Mouse (Mus musculus): ENCODE data around the gene Ugt1a2. TPM values are rescaled to one million over a fixed set of nuclear protein-coding genes. Genes with fewer than 3 reads are reported as not detected.

Ugt1a2 gene
- polyA plus RNA-seq, 1 experiment from 2014 or later, result not detected

- no peak overlapping the region for H3K4me3 ChIP-seq (ENCODE audit: low read depth, low read length)
- H3K4me1 ChIP-seq (ENCODE audit: control insufficient read depth, insufficient read depth, low read length), result no peaks in the 10 kb centered on the region
- H3K9me3 ChIP-seq (ENCODE audit: control insufficient read depth, low read length), result peaks cover 96% of the 10 kb centered on the region
- WGBS, result 56% methylated on average over 2 of the region's 2 CpGs
- no peak overlapping the region for H3K4me2 ChIP-seq (ENCODE audit: low read depth)
- ATAC-seq (ENCODE audit: insufficient read depth, low FRiP score, low TSS enrichment) (no peak), DNase-seq (ENCODE audit: low spot score) (no peak)
- no peak overlapping the region for H3K27ac ChIP-seq (ENCODE audit: low read depth, low read length)
- no peak overlapping the region for H3K9ac ChIP-seq (ENCODE audit: low read length)
- H3K27me3 ChIP-seq (ENCODE audit: control insufficient read depth, insufficient read depth, low read length), result no peaks in the 10 kb centered on the region
- H3K36me3 ChIP-seq (ENCODE audit: control insufficient read depth, insufficient read depth, low read length), result 0 out of 2 replicates have a peak, but pooled peaks cover 2% of the 10 kb centered on the region
Measured at GRCm38 (mm10) chr1:88247660-88248059, 47.3 kb downstream of the Ugt1a2 start.

GRCm38 (mm10) chr1:88248658-88249057 is 48.3 kb downstream of the Ugt1a2 start:
- ATAC-seq (ENCODE audit: insufficient read depth, low FRiP score, low TSS enrichment), result no peak
- no peak overlapping the region for H3K4me3 ChIP-seq (ENCODE audit: low read depth, low read length)
- H3K4me1 ChIP-seq (ENCODE audit: control insufficient read depth, insufficient read depth, low read length), result no peaks in the 10 kb centered on the region
- H3K27me3 ChIP-seq (ENCODE audit: control insufficient read depth, insufficient read depth, low read length), result no peaks in the 10 kb centered on the region
- peaks cover 95% of the 10 kb centered on the region for H3K9me3 ChIP-seq (ENCODE audit: control insufficient read depth, low read length)
- H3K4me2 ChIP-seq (ENCODE audit: low read depth), result no peak overlapping the region
- H3K36me3 ChIP-seq (ENCODE audit: control insufficient read depth, insufficient read depth, low read length), result 0 out of 2 replicates have a peak, but pooled peaks cover 2% of the 10 kb centered on the region
- H3K9ac ChIP-seq (ENCODE audit: low read length), result no peak overlapping the region
- 72% methylated on average over 4 of the region's 4 CpGs for WGBS
- no peak overlapping the region for H3K27ac ChIP-seq (ENCODE audit: low read depth, low read length)
- no peak for DNase-seq (ENCODE audit: low spot score)

GRCm38 (mm10) chr1:88249596-88249995 is 49.2 kb downstream of the Ugt1a2 start:
- no peak overlapping the region for H3K27ac ChIP-seq (ENCODE audit: low read depth, low read length)
- peaks cover 96% of the 10 kb centered on the region for H3K9me3 ChIP-seq (ENCODE audit: control insufficient read depth, low read length)
- H3K4me2 ChIP-seq (ENCODE audit: low read depth), result no peak overlapping the region
- no peaks in the 10 kb centered on the region for H3K27me3 ChIP-seq (ENCODE audit: control insufficient read depth, insufficient read depth, low read length)
- H3K4me3 ChIP-seq (ENCODE audit: low read depth, low read length), result no peak overlapping the region
- DNase-seq (ENCODE audit: low spot score), result no peak
- no peak overlapping the region for H3K9ac ChIP-seq (ENCODE audit: low read length)
- H3K36me3 ChIP-seq (ENCODE audit: control insufficient read depth, insufficient read depth, low read length), result 0 out of 2 replicates have a peak, but pooled peaks cover 2% of the 10 kb centered on the region
- no peaks in the 10 kb centered on the region for H3K4me1 ChIP-seq (ENCODE audit: control insufficient read depth, insufficient read depth, low read length)
- WGBS, result 82% methylated on average over 7 of the region's 7 CpGs
- ATAC-seq (ENCODE audit: insufficient read depth, low FRiP score, low TSS enrichment), result no peak

GRCm38 (mm10) chr1:88250023-88250422 is 49.6 kb downstream of the Ugt1a2 start:
- no peak overlapping the region for H3K4me2 ChIP-seq (ENCODE audit: low read depth)
- H3K4me3 ChIP-seq (ENCODE audit: low read depth, low read length), result no peak overlapping the region
- no peak overlapping the region for H3K27ac ChIP-seq (ENCODE audit: low read depth, low read length)
- no peak overlapping the region for H3K9ac ChIP-seq (ENCODE audit: low read length)
- ATAC-seq (ENCODE audit: insufficient read depth, low FRiP score, low TSS enrichment) (no peak), DNase-seq (ENCODE audit: low spot score) (no peak)
- WGBS, result 81% methylated on average over 5 of the region's 5 CpGs
- H3K27me3 ChIP-seq (ENCODE audit: control insufficient read depth, insufficient read depth, low read length), result no peaks in the 10 kb centered on the region
- no peaks in the 10 kb centered on the region for H3K36me3 ChIP-seq (ENCODE audit: control insufficient read depth, insufficient read depth, low read length)
- H3K9me3 ChIP-seq (ENCODE audit: control insufficient read depth, low read length), result peaks cover 96% of the 10 kb centered on the region
- no peaks in the 10 kb centered on the region for H3K4me1 ChIP-seq (ENCODE audit: control insufficient read depth, insufficient read depth, low read length)

GRCm38 (mm10) chr1:88253106-88253505 is 52.7 kb downstream of the Ugt1a2 start:
- no peak for ATAC-seq (ENCODE audit: insufficient read depth, low FRiP score, low TSS enrichment)
- Histone ChIP-seq H3K9ac (ENCODE audit: low read length) (no peak overlapping the region), H3K36me3 (ENCODE audit: control insufficient read depth, insufficient read depth, low read length) (no peaks in the 10 kb centered on the region), H3K4me1 (ENCODE audit: control insufficient read depth, insufficient read depth, low read length) (no peaks in the 10 kb centered on the region), H3K27me3 (ENCODE audit: control insufficient read depth, insufficient read depth, low read length) (no peaks in the 10 kb centered on the region), H3K27ac (ENCODE audit: low read depth, low read length) (no peak overlapping the region), H3K4me2 (ENCODE audit: low read depth) (no peak overlapping the region), H3K4me3 (ENCODE audit: low read depth, low read length) (no peak overlapping the region), H3K9me3 (ENCODE audit: control insufficient read depth, low read length) (peaks cover 97% of the 10 kb centered on the region)
- 76% methylated on average over 8 of the region's 8 CpGs for WGBS
- DNase-seq (ENCODE audit: low spot score), result no peak

- Histone ChIP-seq H3K27ac (ENCODE audit: low read depth, low read length) (no peak overlapping the region), H3K9ac (ENCODE audit: low read length) (no peak overlapping the region), H3K36me3 (ENCODE audit: control insufficient read depth, insufficient read depth, low read length) (no peaks in the 10 kb centered on the region), H3K9me3 (ENCODE audit: control insufficient read depth, low read length) (peaks cover 95% of the 10 kb centered on the region), H3K4me3 (ENCODE audit: low read depth, low read length) (no peak overlapping the region), H3K27me3 (ENCODE audit: control insufficient read depth, insufficient read depth, low read length) (no peaks in the 10 kb centered on the region), H3K4me1 (ENCODE audit: control insufficient read depth, insufficient read depth, low read length) (no peaks in the 10 kb centered on the region), H3K4me2 (ENCODE audit: low read depth) (no peak overlapping the region)
- 75% methylated on average over 6 of the region's 6 CpGs for WGBS
- DNase-seq (ENCODE audit: low spot score), result no peak
- no peak for ATAC-seq (ENCODE audit: insufficient read depth, low FRiP score, low TSS enrichment)
Measured at GRCm38 (mm10) chr1:88253540-88253939, 53.1 kb downstream of the Ugt1a2 start.

GRCm38 (mm10) chr1:88254793-88255465 is 54.5 kb downstream of the Ugt1a2 start:
- Histone ChIP-seq H3K9me3 (ENCODE audit: control insufficient read depth, low read length) (peaks cover 93% of the 10 kb centered on the region), H3K4me2 (ENCODE audit: low read depth) (no peak overlapping the region), H3K36me3 (ENCODE audit: control insufficient read depth, insufficient read depth, low read length) (peaks cover 3% of the 10 kb centered on the region), H3K9ac (ENCODE audit: low read length) (no peak overlapping the region), H3K4me3 (ENCODE audit: low read depth, low read length) (no peak overlapping the region), H3K4me1 (ENCODE audit: control insufficient read depth, insufficient read depth, low read length) (no peaks in the 10 kb centered on the region), H3K27me3 (ENCODE audit: control insufficient read depth, insufficient read depth, low read length) (no peaks in the 10 kb centered on the region), H3K27ac (ENCODE audit: low read depth, low read length) (no peak overlapping the region)
- no peak for DNase-seq (ENCODE audit: low spot score)
- no peak for ATAC-seq (ENCODE audit: insufficient read depth, low FRiP score, low TSS enrichment)
- WGBS, result 89% methylated on average over 12 of the region's 12 CpGs

- peaks cover 92% of the 10 kb centered on the region for H3K9me3 ChIP-seq (ENCODE audit: control insufficient read depth, low read length)
- ATAC-seq (ENCODE audit: insufficient read depth, low FRiP score, low TSS enrichment) (no peak), DNase-seq (ENCODE audit: low spot score) (no peak)
- H3K9ac ChIP-seq (ENCODE audit: low read length), result no peak overlapping the region
- no peaks in the 10 kb centered on the region for H3K27me3 ChIP-seq (ENCODE audit: control insufficient read depth, insufficient read depth, low read length)
- no peak overlapping the region for H3K27ac ChIP-seq (ENCODE audit: low read depth, low read length)
- H3K36me3 ChIP-seq (ENCODE audit: control insufficient read depth, insufficient read depth, low read length), result peaks cover 5% of the 10 kb centered on the region
- WGBS, result 63% methylated on average over 2 of the region's 2 CpGs
- no peak overlapping the region for H3K4me2 ChIP-seq (ENCODE audit: low read depth)
- H3K4me3 ChIP-seq (ENCODE audit: low read depth, low read length), result no peak overlapping the region
- H3K4me1 ChIP-seq (ENCODE audit: control insufficient read depth, insufficient read depth, low read length), result no peaks in the 10 kb centered on the region
Measured at GRCm38 (mm10) chr1:88255466-88255857, 55.1 kb downstream of the Ugt1a2 start.

GRCm38 (mm10) chr1:88255989-88256754 is 55.8 kb downstream of the Ugt1a2 start:
- Histone ChIP-seq H3K27me3 (ENCODE audit: control insufficient read depth, insufficient read depth, low read length) (no peaks in the 10 kb centered on the region), H3K4me3 (ENCODE audit: low read depth, low read length) (no peak overlapping the region), H3K27ac (ENCODE audit: low read depth, low read length) (no peak overlapping the region), H3K9me3 (ENCODE audit: control insufficient read depth, low read length) (peaks cover 89% of the 10 kb centered on the region), H3K4me2 (ENCODE audit: low read depth) (no peak overlapping the region), H3K4me1 (ENCODE audit: control insufficient read depth, insufficient read depth, low read length) (no peaks in the 10 kb centered on the region), H3K9ac (ENCODE audit: low read length) (no peak overlapping the region), H3K36me3 (ENCODE audit: control insufficient read depth, insufficient read depth, low read length) (peaks cover 8% of the 10 kb centered on the region)
- ATAC-seq (ENCODE audit: insufficient read depth, low FRiP score, low TSS enrichment), result no peak
- no peak for DNase-seq (ENCODE audit: low spot score)
- 79% methylated on average over 13 of the region's 13 CpGs for WGBS
